Comparison of ENCODE assay signal across 12 mouse cellular contexts in genomic region chr6:116672349-116672748, GRCm38 (mm10). TPM values are rescaled to one million over a fixed set of nuclear protein-coding genes. Genes with fewer than 3 reads are reported as not detected.
DNase-seq lines count a peak whose midpoint lies in the region; ATAC-seq lines count a peak whose summit lies in the region.
"Had no signal": no experiment of that assay in that cellular context is flagged by ENCODE, and none has a peak within 500 bp of the region (broad histone marks: within the 10 kb centered on the region; RNA-seq: fewer than 3 reads in every experiment).

No protein-coding gene starts in this region.

- WGBS in heart, embryonic 16.5 days, result 62% methylated on average over 5 of the region's 5 CpGs
- WGBS in midbrain, embryonic 11.5 days, result 66% methylated on average over 5 of the region's 5 CpGs

- intact Hi-C loops in heart, postnatal 25 days (cut with DNase I), result no loop called here

- no peak for ATAC-seq in heart, embryonic 16.5 days (replicated peaks; ENCODE audit: extremely low read depth, insufficient read depth, low FRiP score)
- no peak for ATAC-seq in midbrain, embryonic 11.5 days (ENCODE audit: low FRiP score)

- DNase-seq in heart, adult 11 months, result peak; percentile 94
- DNase-seq in heart, postnatal 25 days (ENCODE audit: low spot score), result no peak
- DNase-seq in MN1 (ENCODE audit: low spot score), result peak; percentile 21
- peak; percentile 89 for DNase-seq in midbrain, embryonic 11.5 days (ENCODE audit: low spot score, missing footprints)
- DNase-seq in adrenal gland, postnatal 4 days (ENCODE audit: low spot score in 2 of 2), result no peak
- no peak for DNase-seq in left cerebral cortex, adult 18-20 months (ENCODE audit: low spot score in 2 of 2)
- no peak for DNase-seq in cerebellum, postnatal 36 days
- DNase-seq: cerebellum, adult 2 months; kidney, adult 2 months; lung, postnatal 36 days; thymus, adult 2 months had no signal

- H3K36me3 ChIP-seq in heart, embryonic 16.5 days (ENCODE audit: control insufficient read depth, insufficient read depth), result no peaks in the 10 kb centered on the region
- H3K36me3 ChIP-seq in midbrain, embryonic 11.5 days (ENCODE audit: control insufficient read depth, insufficient read depth, low read length), result no peaks in the 10 kb centered on the region

- H3K4me2 ChIP-seq in heart, embryonic 16.5 days (ENCODE audit: low read depth, low read length), result 0 out of 2 replicates have a peak overlapping the region, but pooled peaks have one; percentile 20
- peak overlapping the region; percentile 63 for H3K4me2 ChIP-seq in midbrain, embryonic 11.5 days

- H3K27me3 ChIP-seq in heart, embryonic 16.5 days (ENCODE audit: control insufficient read depth, insufficient read depth, low read length), result no peaks in the 10 kb centered on the region
- H3K27me3 ChIP-seq in midbrain, embryonic 11.5 days (ENCODE audit: control insufficient read depth, insufficient read depth, low read length), result no peaks in the 10 kb centered on the region; the same call in 1 of the 2 replicates

- no peak overlapping the region for H3K9ac ChIP-seq in heart, embryonic 16.5 days (ENCODE audit: low read length)
- peak overlapping the region; percentile 43 for H3K9ac ChIP-seq in midbrain, embryonic 11.5 days (ENCODE audit: low read length)

- no peaks in the 10 kb centered on the region for H3K9me3 ChIP-seq in heart, embryonic 16.5 days (replicated peaks; ENCODE audit: control insufficient read depth, low read length)
- no peaks in the 10 kb centered on the region for H3K9me3 ChIP-seq in midbrain, embryonic 11.5 days (ENCODE audit: control insufficient read depth, low read length)

- no peak overlapping the region for H3K4me3 ChIP-seq in heart, embryonic 16.5 days (ENCODE audit: low read length)
- peak overlapping the region; percentile 44; the same call in 1 of the 2 replicates for H3K4me3 ChIP-seq in midbrain, embryonic 11.5 days (ENCODE audit: low read depth, low read length)

- H3K4me1 ChIP-seq in heart, embryonic 16.5 days (ENCODE audit: control insufficient read depth, insufficient read depth, low read length), result peaks cover 28% of the 10 kb centered on the region
- H3K4me1 ChIP-seq in midbrain, embryonic 11.5 days (ENCODE audit: control insufficient read depth, insufficient read depth, low read length), result peaks cover 34% of the 10 kb centered on the region

- no peak overlapping the region for H3K27ac ChIP-seq in heart, embryonic 16.5 days (ENCODE audit: low read length)
- H3K27ac ChIP-seq in midbrain, embryonic 11.5 days (ENCODE audit: low read depth, low read length), result peak overlapping the region; percentile 16; the same call in 1 of the 2 replicates

RNA-seq across cellular contexts. Expression of gene Rassf4, which starts 1.4 kb away (rescaled TPM):
- 1 to 10 TPM; 5.8 to 8.2 TPM for total RNA-seq in heart, postnatal 25 days (2021)
- polyA plus RNA-seq in heart, embryonic 16.5 days (2015; fragmentation: Nextera tagmentation; extraction: Ambion mirVana), result 6.2 and 6.5 TPM in 2 replicates
- polyA plus RNA-seq in midbrain, embryonic 11.5 days (2014; fragmentation: Nextera tagmentation; extraction: Ambion mirVana), result 41.2 and 42.6 TPM in 2 replicates
- total RNA-seq in adrenal gland, postnatal 4 days (2021), result 1 to 10 TPM; 5.7 to 7.7 TPM
- total RNA-seq in left cerebral cortex, adult 18-20 months (2021), result 1 to 10 TPM; 4.5 to 5.5 TPM

RNA-seq across cellular contexts. Expression of gene Depp1, which starts 21.9 kb away (rescaled TPM):
- total RNA-seq in heart, postnatal 25 days (2021), result 10 to 100 TPM; 45.7 to 58.1 TPM
- polyA plus RNA-seq in heart, embryonic 16.5 days (2015; fragmentation: Nextera tagmentation; extraction: Ambion mirVana), result 65.7 and 68.9 TPM in 2 replicates
- polyA plus RNA-seq in midbrain, embryonic 11.5 days (2014; fragmentation: Nextera tagmentation; extraction: Ambion mirVana), result 6.5 and 6.8 TPM in 2 replicates
- total RNA-seq in adrenal gland, postnatal 4 days (2021), result 10 to 100 TPM in 1 of 2 experiments, 1 to 10 TPM in 1; 7.1 to 13.3 TPM
- total RNA-seq in left cerebral cortex, adult 18-20 months (2021), result 1 to 10 TPM; 1.4 to 2.5 TPM

RNA-seq across cellular contexts. Expression of gene Zfp422, which starts 43.5 kb away (rescaled TPM):
- total RNA-seq in heart, postnatal 25 days (2021), result 10 to 100 TPM; 19.0 to 20.8 TPM
- polyA plus RNA-seq in heart, embryonic 16.5 days (2015; fragmentation: Nextera tagmentation; extraction: Ambion mirVana), result 78.8 and 89.8 TPM in 2 replicates
- polyA plus RNA-seq in midbrain, embryonic 11.5 days (2014; fragmentation: Nextera tagmentation; extraction: Ambion mirVana), result 369 and 397 TPM in 2 replicates
- total RNA-seq in adrenal gland, postnatal 4 days (2021), result 10 to 100 TPM; 32.3 to 37.3 TPM
- total RNA-seq in left cerebral cortex, adult 18-20 months (2021), result 10 to 100 TPM; 21.3 to 29.6 TPM

RNA-seq across cellular contexts. Expression of gene Tmem72, which starts 44.4 kb away (rescaled TPM):
- under 1 TPM in 1 of 2 experiments, not detected in 1; 0.03 TPM for total RNA-seq in heart, postnatal 25 days (2021)
- polyA plus RNA-seq in heart, embryonic 16.5 days (2015; fragmentation: Nextera tagmentation; extraction: Ambion mirVana), result 0.03 and 0.06 TPM in 2 replicates
- 0.08 and 0.10 TPM in 2 replicates for polyA plus RNA-seq in midbrain, embryonic 11.5 days (2014; fragmentation: Nextera tagmentation; extraction: Ambion mirVana)
- 1 to 10 TPM in 1 of 2 experiments, under 1 TPM in 1; 0.59 to 4.6 TPM for total RNA-seq in adrenal gland, postnatal 4 days (2021)
- total RNA-seq in left cerebral cortex, adult 18-20 months (2021), result under 1 TPM; 0.16 to 0.33 TPM

Comparison
In these comparisons a context has a peak if more than half of its experiments do, and no peak if none do; other contexts are left out.
1. DNase-seq: peak in heart, adult 11 months (single experiment), MN1 (single experiment) and midbrain, embryonic 11.5 days (single experiment); none in heart, postnatal 25 days (single experiment), adrenal gland, postnatal 4 days (0 of 2), left cerebral cortex, adult 18-20 months (0 of 2) and cerebellum, postnatal 36 days (0 of 2).